Mouse (Mus musculus) intestine, embryonic 16.5 days (tissue): ENCODE measurements around the gene Dgki. TPM values are rescaled to one million over a fixed set of nuclear protein-coding genes. Genes with fewer than 3 reads are reported as not detected.

Experiments used
- ATAC-seq: fragments of 200-750 bp; cut with Nextera tagmentation; 2 replicates; pipeline ENCODE4 v1.8.0; 2017; ENCODE audit warnings: moderate TSS enrichment, moderate library complexity
- H3K27ac ChIP-seq: fragments of 300-500 bp; sonication (generic); 2 replicates; pipeline ENCODE4 v1.5.1; 2014; ENCODE audit warnings: mild to moderate bottlenecking, low read length
- H3K27me3 ChIP-seq: fragments of 300-500 bp; sonication (generic); replicated peaks from 2 replicates; pipeline ENCODE4 v1.6.1; 2014; ENCODE audit warnings: low read length, control low read depth, mixed read lengths; ENCODE audit not compliant: control insufficient read depth, insufficient read depth
- H3K36me3 ChIP-seq: fragments of 300-500 bp; sonication (generic); 2 replicates; pipeline ENCODE4 v1.6.1; 2014; ENCODE audit warnings: low read length, control low read depth; ENCODE audit not compliant: control insufficient read depth, insufficient read depth
- H3K4me1 ChIP-seq: fragments of 300-500 bp; sonication (generic); 2 replicates; pipeline ENCODE4 v1.6.1; 2014; ENCODE audit warnings: low read length, control low read depth, mixed read lengths; ENCODE audit not compliant: control insufficient read depth, insufficient read depth
- H3K4me2 ChIP-seq: fragments of 300-500 bp; sonication (generic); 2 replicates; pipeline ENCODE4 v1.6.1; 2014; ENCODE audit warnings: low read depth, low read length, control low read depth
- H3K4me3 ChIP-seq: fragments of 300-500 bp; sonication (generic); 2 replicates; pipeline ENCODE4 v1.5.1; 2014; ENCODE audit warnings: mild to moderate bottlenecking, low read length
- H3K9ac ChIP-seq: fragments of 300-500 bp; sonication (generic); 2 replicates; pipeline ENCODE4 v1.6.1; 2014; ENCODE audit warnings: low read depth, low read length
- H3K9me3 ChIP-seq: fragments of 300-500 bp; sonication (generic); 2 replicates; pipeline ENCODE4 v1.6.1; 2016; ENCODE audit warnings: low read length, control low read depth; ENCODE audit not compliant: control insufficient read depth
- WGBS: fragments of 180-500 bp; shearing (Covaris S2); extraction: QIAGEN DNeasy Blood & Tissue Kit; methylation state at CpG from one replicate; pipeline ENCODE4 v1.1.7; 2014; 5-methylcytosine and 5-hydroxymethylcytosine counted together
- polyA plus RNA-seq: library from polyadenylated mRNA; unstranded; fragments of >200 nt; fragmentation: Nextera tagmentation; extraction: Ambion mirVana; gene quantifications from 2 replicates; pipeline ENCODE4 v1.2.1, GENCODE M21; 2015

Gene Dgki
- polyA plus RNA-seq, 1 experiment from 2014 or later = 0.38 TPM

DNA sequence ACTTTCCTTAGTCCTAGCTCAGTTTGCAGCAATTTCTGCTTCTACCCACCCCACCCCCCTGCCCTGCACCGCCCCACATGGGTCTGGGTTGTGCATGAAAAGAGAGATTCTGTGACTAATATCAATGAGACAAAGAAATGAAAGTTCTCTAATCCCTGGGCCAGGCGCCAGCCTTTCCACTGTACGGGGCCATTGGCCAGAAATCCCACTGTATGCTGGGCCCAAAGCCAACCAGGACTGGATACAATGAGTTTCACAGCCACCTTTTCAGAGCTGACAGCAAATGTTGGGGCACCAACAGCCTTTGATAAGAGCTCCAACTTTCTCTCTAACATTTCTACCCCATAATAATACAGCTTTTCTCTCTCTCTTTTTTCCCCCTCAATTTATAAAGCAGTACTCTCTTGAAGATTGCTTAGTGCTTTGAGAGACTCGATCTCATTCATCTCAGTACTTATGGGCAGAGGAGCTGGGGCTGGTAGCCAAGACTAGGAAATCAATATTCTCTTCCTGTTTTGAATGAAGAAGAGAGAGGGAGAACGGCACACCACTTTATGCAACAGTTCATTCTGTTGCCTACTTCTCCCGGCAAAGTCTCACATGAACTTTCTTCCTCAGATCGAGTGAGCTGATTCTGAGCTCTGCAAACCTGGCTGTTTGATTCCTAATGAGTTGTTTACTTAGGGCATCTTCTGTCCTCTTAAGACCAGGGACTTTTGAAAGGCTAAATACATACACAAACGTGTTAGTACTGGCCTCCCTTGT, 480.8 kb downstream of the Dgki start:
- Histone ChIP-seq H3K4me3 (no peak overlapping the region), H3K9ac (no peak overlapping the region), H3K4me1 (peaks cover 10% of the 10 kb centered on the region), H3K27me3 (no peaks in the 10 kb centered on the region), H3K4me2 (0 out of 2 replicates have a peak overlapping the region, but pooled peaks have one; percentile 6), H3K36me3 (no peaks in the 10 kb centered on the region), H3K9me3 (no peaks in the 10 kb centered on the region), H3K27ac (peak overlapping the region; percentile 25)
- ATAC-seq = peak; percentile 88
- WGBS = 17% methylated on average over 8 of the region's 8 CpGs

DNA sequence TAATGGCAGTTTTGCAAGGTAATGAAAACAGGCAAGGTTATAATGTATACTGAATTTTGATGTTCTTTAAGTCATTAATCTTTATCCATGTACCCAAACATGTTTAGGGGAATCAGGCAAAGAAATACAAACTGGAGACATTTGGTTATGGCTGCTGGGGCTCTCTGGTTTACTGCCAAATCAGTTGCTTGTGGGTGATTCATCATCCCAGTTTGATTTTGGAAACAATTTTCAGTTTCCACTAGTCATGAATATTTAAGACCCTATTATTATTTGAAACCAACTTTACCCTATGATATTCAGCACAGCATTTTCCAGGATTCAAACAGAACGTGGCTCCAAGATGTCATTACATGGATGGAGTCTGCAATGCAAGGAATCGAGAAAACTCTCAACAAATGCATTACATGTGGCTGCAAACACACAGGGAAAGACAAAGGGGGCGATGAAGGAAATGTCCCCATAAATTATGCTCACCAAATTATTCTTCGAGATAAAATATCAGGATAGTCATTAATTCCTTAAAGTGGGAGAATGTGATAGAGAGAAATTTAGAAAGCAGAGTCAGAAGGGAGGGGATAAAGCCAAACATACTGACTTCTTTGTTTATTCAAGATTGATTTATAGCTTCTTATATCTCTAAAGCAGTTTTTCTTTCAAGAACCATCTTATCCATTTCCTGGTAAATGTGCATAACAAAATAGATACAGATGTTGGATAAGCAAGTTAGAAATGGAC, 481.5 kb downstream of the Dgki start:
- H3K9ac ChIP-seq = no peak overlapping the region
- WGBS = 23% methylated on average over 4 of the region's 4 CpGs
- H3K9me3 ChIP-seq = no peaks in the 10 kb centered on the region
- H3K36me3 ChIP-seq = no peaks in the 10 kb centered on the region
- H3K4me2 ChIP-seq = 0 out of 2 replicates have a peak overlapping the region, but pooled peaks have one; percentile 6
- H3K27me3 ChIP-seq = no peaks in the 10 kb centered on the region
- peak overlapping the region; percentile 25; the same call in 1 of the 2 replicates for H3K27ac ChIP-seq
- peaks cover 10% of the 10 kb centered on the region for H3K4me1 ChIP-seq
- H3K4me3 ChIP-seq = no peak overlapping the region
- ATAC-seq = no peak

DNA sequence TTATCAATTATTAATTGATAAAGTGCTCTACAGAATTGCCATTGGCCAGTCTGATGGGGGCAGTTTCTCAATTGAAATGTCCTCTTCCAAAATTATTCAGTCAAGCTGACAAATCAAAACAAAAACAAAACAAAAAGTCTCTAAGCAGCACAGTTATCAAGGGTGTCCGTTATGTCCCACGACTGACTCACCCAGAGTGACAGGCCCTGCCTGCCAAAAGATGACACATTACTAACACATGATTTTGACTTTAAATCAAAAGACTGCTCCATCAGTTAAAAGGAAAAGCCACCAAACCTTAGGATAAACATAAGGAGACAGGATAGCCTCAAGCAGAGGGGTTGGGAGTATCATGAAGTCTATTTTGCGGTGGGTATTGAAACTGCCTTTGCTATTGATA, 483.3 kb downstream of the Dgki start:
- ATAC-seq = no peak
- H3K27ac ChIP-seq = no peak overlapping the region
- no peak overlapping the region for H3K9ac ChIP-seq
- no peaks in the 10 kb centered on the region for H3K9me3 ChIP-seq
- WGBS = 90% methylated on average over 3 of the region's 3 CpGs
- no peaks in the 10 kb centered on the region for H3K27me3 ChIP-seq
- H3K4me2 ChIP-seq = no peak overlapping the region
- no peaks in the 10 kb centered on the region for H3K36me3 ChIP-seq
- peaks cover 10% of the 10 kb centered on the region for H3K4me1 ChIP-seq
- no peak overlapping the region for H3K4me3 ChIP-seq

DNA sequence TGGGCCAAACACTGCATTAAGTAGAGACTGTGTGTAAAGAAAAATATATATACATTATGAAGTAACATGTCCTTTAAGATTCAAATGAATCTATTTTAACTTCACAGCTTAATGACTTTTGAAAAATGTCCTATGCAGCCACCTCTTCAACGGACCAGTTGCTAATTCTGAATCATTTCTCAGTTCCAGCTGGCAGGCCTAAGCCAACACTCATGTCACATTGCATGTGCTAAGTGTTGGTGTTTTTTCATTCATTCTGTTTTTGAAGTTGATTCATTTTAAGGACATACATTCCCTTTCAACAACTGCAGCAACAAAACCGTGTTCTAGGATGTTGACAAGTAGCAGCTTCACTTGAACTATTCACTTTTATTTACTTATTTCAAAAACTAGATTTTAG, 484.0 kb downstream of the Dgki start:
- H3K4me2 ChIP-seq = no peak overlapping the region
- no peaks in the 10 kb centered on the region for H3K9me3 ChIP-seq
- no peak overlapping the region for H3K4me3 ChIP-seq
- WGBS = 70% methylated on average over 2 of the region's 2 CpGs
- H3K9ac ChIP-seq = no peak overlapping the region
- H3K36me3 ChIP-seq = no peaks in the 10 kb centered on the region
- no peak overlapping the region for H3K27ac ChIP-seq
- H3K4me1 ChIP-seq = peaks cover 10% of the 10 kb centered on the region
- ATAC-seq = no peak
- H3K27me3 ChIP-seq = no peaks in the 10 kb centered on the region

GRCm38 (mm10) chr6:36812666-36813515, 487.1 kb downstream of the Dgki start:
- Histone ChIP-seq H3K27me3 (no peaks in the 10 kb centered on the region), H3K9ac (no peak overlapping the region), H3K9me3 (no peaks in the 10 kb centered on the region), H3K4me3 (no peak overlapping the region), H3K36me3 (no peaks in the 10 kb centered on the region), H3K27ac (no peak overlapping the region), H3K4me2 (no peak overlapping the region), H3K4me1 (peaks cover 14% of the 10 kb centered on the region)
- ATAC-seq = no peak
- 49% methylated on average over 7 of the region's 7 CpGs for WGBS

GRCm38 (mm10) chr6:36810448-36810847, 489.5 kb downstream of the Dgki start:
- no peaks in the 10 kb centered on the region for H3K9me3 ChIP-seq
- H3K4me1 ChIP-seq = peaks cover 12% of the 10 kb centered on the region
- 25% methylated on average over 5 of the region's 5 CpGs for WGBS
- no peaks in the 10 kb centered on the region for H3K27me3 ChIP-seq
- no peak overlapping the region for H3K9ac ChIP-seq
- H3K36me3 ChIP-seq = no peaks in the 10 kb centered on the region
- peak overlapping the region; percentile 60 for H3K4me3 ChIP-seq
- H3K27ac ChIP-seq = 0 out of 2 replicates have a peak overlapping the region, but pooled peaks have one; percentile 14
- ATAC-seq = no peak
- H3K4me2 ChIP-seq = peak overlapping the region; percentile 75

- under 1% methylated on average over 15 of the region's 15 CpGs for WGBS
- peak; percentile 88 for ATAC-seq
Measured at GRCm38 (mm10) chr6:36809747-36810285, 490.2 kb downstream of the Dgki start, which contains the start of gene Ptn. Gene Ptn (minus strand): TSS chr6:36810220.

DNA sequence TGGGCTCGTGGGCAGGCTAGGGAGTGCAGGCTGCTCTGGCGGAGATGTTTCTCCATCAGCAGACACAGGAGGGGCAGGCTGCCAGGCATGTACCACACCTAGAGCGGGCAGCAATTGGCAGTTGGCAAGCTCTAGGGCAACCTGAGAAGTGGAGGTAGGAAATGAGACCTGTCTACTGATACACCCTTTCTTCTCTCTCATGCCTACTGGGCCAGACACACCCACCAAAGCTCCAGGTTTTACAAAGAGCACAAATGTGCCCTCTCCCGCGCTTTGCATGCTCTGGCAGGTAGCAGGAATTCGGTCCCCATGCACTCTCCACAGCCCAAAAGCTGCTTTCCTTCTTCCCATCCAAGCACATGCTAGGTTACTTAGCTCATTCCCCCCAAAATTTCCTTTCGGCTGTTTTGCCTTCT, 490.7 kb downstream of the Dgki start:
- Histone ChIP-seq H3K9ac (peak overlapping the region; percentile 69), H3K9me3 (no peaks in the 10 kb centered on the region), H3K27ac (peak overlapping the region; percentile 81), H3K36me3 (no peaks in the 10 kb centered on the region), H3K27me3 (no peaks in the 10 kb centered on the region), H3K4me1 (peaks cover 12% of the 10 kb centered on the region), H3K4me2 (peak overlapping the region; percentile 75), H3K4me3 (peak overlapping the region; percentile 60)
- 15% methylated on average over 7 of the region's 7 CpGs for WGBS
- ATAC-seq = peak; percentile 44

More at GRCm38 (mm10) chr6:36809747-36810285, 490.2 kb downstream of the Dgki start, which contains the start of gene Ptn:
- peaks cover 12% of the 10 kb centered on the region for H3K4me1 ChIP-seq
- H3K4me2 ChIP-seq = peak within 1 kb of the TSS; percentile 75
- H3K36me3 ChIP-seq = no peaks in the 10 kb centered on the region
- H3K9ac ChIP-seq = peak within 1 kb of the TSS; percentile 69
- peak within 1 kb of the TSS; percentile 60 for H3K4me3 ChIP-seq
- peak within 1 kb of the TSS; percentile 81 for H3K27ac ChIP-seq
- H3K9me3 ChIP-seq = no peaks in the 10 kb centered on the region
- no peaks in the 10 kb centered on the region for H3K27me3 ChIP-seq
